Mouse (Mus musculus) erythroblast, adult 5-6 weeks (primary cell): Measurements from ENCODE around the gene Prr15l. TPM values are rescaled to one million over a fixed set of nuclear protein-coding genes. Genes with fewer than 3 reads are reported as not detected.

Source experiments
- ATAC-seq: replicated peaks from 2 replicates; pipeline ENCODE4 v1.8.0; 2016; ENCODE audit warnings: moderate number of reproducible peaks, mild to moderate bottlenecking, moderate TSS enrichment, inconsistent platforms; ENCODE audit not compliant: poor library complexity, low FRiP score, severe bottlenecking
- total RNA-seq, 2 experiments: library from RNA; stranded (forward) in 1 of 2; stranded (reverse) in 1 of 2; fragments of 150-400 nt in 1 of 2; fragments of 200-764, 138-1000 nt in 1 of 2; gene quantifications; 2 replicates each; pipeline versions ENCODE4 v1.2.3 to v1.2.4; 2015 to 2017; ENCODE audit warnings: low replicate concordance in 2 of 2

Prr15l gene
- total RNA-seq, 2 experiments from 2014 or later, result 0.94 TPM; not detected in 1

- ATAC-seq, result no peak; the same call in 1 of the 2 replicates
Observed at GRCm38 (mm10) chr11:96916885-96917396, 11.0 kb upstream of the Prr15l start.

- ATAC-seq, result peak; percentile 77
Observed at GRCm38 (mm10) chr11:96917415-96917814, 10.5 kb upstream of the Prr15l start.

GRCm38 (mm10) chr11:96919003-96919402 is 8.9 kb upstream of the Prr15l start:
- no peak for ATAC-seq

- ATAC-seq, result 0 out of 2 replicates have a peak, but pooled peaks have one; percentile 8
Observed at GRCm38 (mm10) chr11:96924861-96925260, 3.0 kb upstream of the Prr15l start.

GRCm38 (mm10) chr11:96925469-96926148 is 2.3 kb upstream of the Prr15l start:
- ATAC-seq, result peak; percentile 67

GRCm38 (mm10) chr11:96926587-96926986 is 1.3 kb upstream of the Prr15l start:
- peak; percentile 81 for ATAC-seq

- ATAC-seq, result no peak
Observed at GRCm38 (mm10) chr11:96928691-96929090, 787 bp downstream of the Prr15l start.

GRCm38 (mm10) chr11:96929096-96929765 is 1.3 kb downstream of the Prr15l start:
- no peak for ATAC-seq

- ATAC-seq, result no peak
Observed at GRCm38 (mm10) chr11:96929766-96930331, 1.9 kb downstream of the Prr15l start.

- ATAC-seq, result no peak
Observed at GRCm38 (mm10) chr11:96931327-96932062, 3.6 kb downstream of the Prr15l start.

GRCm38 (mm10) chr11:96933562-96934276 is 5.8 kb downstream of the Prr15l start:
- no peak for ATAC-seq

GRCm38 (mm10) chr11:96934921-96935356 is 7.0 kb downstream of the Prr15l start:
- peak; percentile 77 for ATAC-seq

- ATAC-seq, result no peak
Observed at GRCm38 (mm10) chr11:96935872-96936650, 8.2 kb downstream of the Prr15l start.

GRCm38 (mm10) chr11:96937549-96938425 is 9.9 kb downstream of the Prr15l start:
- ATAC-seq, result peak; percentile 62

- no peak for ATAC-seq
Observed at GRCm38 (mm10) chr11:96938426-96938800, 10.5 kb downstream of the Prr15l start.

- ATAC-seq, result peak; percentile 32
Observed at GRCm38 (mm10) chr11:96940578-96941465, 12.9 kb downstream of the Prr15l start.
